10 mouse cellular contexts compared by ENCODE assay signal in genomic region chr2:167059960-167060359, GRCm38 (mm10). TPM values are rescaled to one million over a fixed set of nuclear protein-coding genes. Genes with fewer than 3 reads are reported as not detected.
DNase-seq lines count a peak whose midpoint lies in the region; ATAC-seq and TF ChIP-seq lines count a peak whose summit lies in the region.
"Had no signal": no experiment of that assay in that cellular context is flagged by ENCODE, and none has a peak within 500 bp of the region (broad histone marks: within the 10 kb centered on the region; RNA-seq: fewer than 3 reads in every experiment).

No protein-coding gene starts in this region.

- H3K27me3 ChIP-seq in forebrain, embryonic 11.5 days (ENCODE audit: control insufficient read depth, insufficient read depth, low read length), result no peaks in the 10 kb centered on the region
- H3K27me3 ChIP-seq in forebrain, embryonic 16.5 days (replicated peaks; ENCODE audit: control insufficient read depth, insufficient read depth, low read length), result no peaks in the 10 kb centered on the region
- no peaks in the 10 kb centered on the region for H3K27me3 ChIP-seq in testis, adult 2 months (ENCODE audit: control insufficient read depth, insufficient read depth, low read length)
- H3K27me3 ChIP-seq: midbrain, embryonic 12.5 days had no signal

- H3K36me3 ChIP-seq in forebrain, embryonic 11.5 days (ENCODE audit: control insufficient read depth, insufficient read depth, low read length), result peaks cover 7% of the 10 kb centered on the region
- H3K36me3 ChIP-seq in forebrain, embryonic 16.5 days (ENCODE audit: control insufficient read depth, insufficient read depth), result peaks cover 27% of the 10 kb centered on the region
- peaks cover 1% of the 10 kb centered on the region; the same call in 1 of the 2 replicates for H3K36me3 ChIP-seq in testis, adult 2 months (ENCODE audit: control insufficient read depth, insufficient read depth, low read length)

- H3K27ac ChIP-seq in forebrain, embryonic 11.5 days (ENCODE audit: low read depth, low read length), result no peak overlapping the region
- no peak overlapping the region for H3K27ac ChIP-seq in forebrain, embryonic 16.5 days (ENCODE audit: low read length)
- H3K27ac ChIP-seq in testis, adult 2 months (ENCODE audit: control insufficient read depth, insufficient read depth, low read depth, low read length), result peak overlapping the region; percentile 20
- H3K27ac ChIP-seq: midbrain, embryonic 12.5 days had no signal

- no peak overlapping the region for H3K4me2 ChIP-seq in forebrain, embryonic 11.5 days (ENCODE audit: low read depth, low read length, severe bottlenecking)
- H3K4me2 ChIP-seq in forebrain, embryonic 16.5 days (ENCODE audit: low read length), result no peak overlapping the region
- H3K4me2 ChIP-seq: midbrain, embryonic 12.5 days had no signal

- TF ChIP-seq POLR2A in testis, adult 2 months (IDR thresholded peaks at IDR 0.05; ENCODE audit: control insufficient read depth, low read depth, low read length), result no peak

- ATAC-seq in forebrain, embryonic 11.5 days (replicated peaks; ENCODE audit: low FRiP score), result no peak
- no peak for ATAC-seq in forebrain, embryonic 16.5 days
- ATAC-seq in inflammation-experienced regulatory T-cells, adult 6 months, result no peak

- H3K4me1 ChIP-seq in forebrain, embryonic 11.5 days (replicated peaks; ENCODE audit: control insufficient read depth, insufficient read depth, low read length), result peaks cover 11% of the 10 kb centered on the region
- peaks cover 22% of the 10 kb centered on the region for H3K4me1 ChIP-seq in forebrain, embryonic 16.5 days (replicated peaks; ENCODE audit: control insufficient read depth, insufficient read depth, low read length)
- H3K4me1 ChIP-seq in testis, adult 2 months (ENCODE audit: control insufficient read depth, insufficient read depth, low read length), result peaks cover 9% of the 10 kb centered on the region

- WGBS in forebrain, embryonic 11.5 days, result 66% methylated on average over 12 of the region's 12 CpGs
- WGBS in forebrain, embryonic 16.5 days, result 69% methylated on average over 12 of the region's 12 CpGs

- DNase-seq in forebrain, embryonic 11.5 days (ENCODE audit: low spot score), result peak; percentile 44
- no peak for DNase-seq in testis, postnatal 14 days (ENCODE audit: low spot score)
- peak; percentile 70 to 71 for DNase-seq in kidney, postnatal 36 days
- no peak for DNase-seq in right cerebral cortex, adult 2 months (ENCODE audit: low spot score in 2 of 2)
- DNase-seq in cerebellum, postnatal 14 days, result no peak
- DNase-seq: right cerebral cortex, postnatal 4 days had no signal

- no peak overlapping the region for H3K4me3 ChIP-seq in forebrain, embryonic 11.5 days (ENCODE audit: low read depth, low read length)
- no peak overlapping the region for H3K4me3 ChIP-seq in forebrain, embryonic 16.5 days (replicated peaks; ENCODE audit: low read length)
- no peak overlapping the region for H3K4me3 ChIP-seq in testis, adult 2 months (ENCODE audit: control insufficient read depth, low read depth, low read length)
- H3K4me3 ChIP-seq: midbrain, embryonic 12.5 days had no signal

- no peak for TF ChIP-seq CTCF in testis, adult 2 months (IDR thresholded peaks at IDR 0.05; ENCODE audit: control insufficient read depth, insufficient read depth, insufficient replicate concordance, low read depth, low read length)

- H3K9me3 ChIP-seq in forebrain, embryonic 11.5 days (ENCODE audit: control insufficient read depth, low read length), result no peaks in the 10 kb centered on the region
- H3K9me3 ChIP-seq in forebrain, embryonic 16.5 days (ENCODE audit: control insufficient read depth, low read length), result no peaks in the 10 kb centered on the region
- H3K9me3 ChIP-seq: midbrain, embryonic 12.5 days had no signal

- H3K9ac ChIP-seq in forebrain, embryonic 11.5 days (ENCODE audit: low read length), result no peak overlapping the region
- H3K9ac ChIP-seq in forebrain, embryonic 16.5 days (replicated peaks; ENCODE audit: low read depth, low read length), result no peak overlapping the region

RNA-seq across cellular contexts. Expression of gene Znfx1, which starts 2.9 kb away (rescaled TPM):
- 6.0 and 7.4 TPM in 2 replicates for polyA plus RNA-seq in forebrain, embryonic 11.5 days (2014; fragmentation: Nextera tagmentation; extraction: Ambion mirVana)
- 8.9 and 9.0 TPM in 2 replicates for polyA plus RNA-seq in forebrain, embryonic 16.5 days (2015; fragmentation: Nextera tagmentation; extraction: Ambion mirVana)
- 42.7 and 43.3 TPM in 2 replicates for polyA plus RNA-seq in testis, adult 2 months (2012; rRNA removed)
- polyA plus RNA-seq in inflammation-experienced regulatory T-cells, adult 6 months (2017; shearing (Covaris generic)), result 10 to 100 TPM; 20.4 to 25.2 (median 22.4) TPM

RNA-seq across cellular contexts. Expression of gene Ddx27, which starts 45.0 kb away (rescaled TPM):
- polyA plus RNA-seq in forebrain, embryonic 11.5 days (2014; fragmentation: Nextera tagmentation; extraction: Ambion mirVana), result 56.8 and 60.3 TPM in 2 replicates
- polyA plus RNA-seq in forebrain, embryonic 16.5 days (2015; fragmentation: Nextera tagmentation; extraction: Ambion mirVana), result 41.0 and 45.0 TPM in 2 replicates
- 17.5 and 19.1 TPM in 2 replicates for polyA plus RNA-seq in testis, adult 2 months (2012; rRNA removed)
- polyA plus RNA-seq in inflammation-experienced regulatory T-cells, adult 6 months (2017; shearing (Covaris generic)), result 10 to 100 TPM; 33.6 to 38.9 (median 35.1) TPM

Comparison
In these comparisons a context has a peak if more than half of its experiments do, and no peak if none do; other contexts are left out.
1. DNase-seq: peak in forebrain, embryonic 11.5 days (single experiment) and kidney, postnatal 36 days (2 of 2); none in testis, postnatal 14 days (single experiment), right cerebral cortex, adult 2 months (0 of 2) and cerebellum, postnatal 14 days (0 of 2).